Mouse (Mus musculus): Measurements from ENCODE around the gene Cutal.

Gene Cutal

GRCm38 (mm10) chr2:34938269-34939208 is 64.3 kb downstream of the Cutal start:
- TF ChIP-seq GATA4 (IDR thresholded peaks at IDR 0.05; ENCODE audit: insufficient replicate concordance, low read length), result no peak

DNA sequence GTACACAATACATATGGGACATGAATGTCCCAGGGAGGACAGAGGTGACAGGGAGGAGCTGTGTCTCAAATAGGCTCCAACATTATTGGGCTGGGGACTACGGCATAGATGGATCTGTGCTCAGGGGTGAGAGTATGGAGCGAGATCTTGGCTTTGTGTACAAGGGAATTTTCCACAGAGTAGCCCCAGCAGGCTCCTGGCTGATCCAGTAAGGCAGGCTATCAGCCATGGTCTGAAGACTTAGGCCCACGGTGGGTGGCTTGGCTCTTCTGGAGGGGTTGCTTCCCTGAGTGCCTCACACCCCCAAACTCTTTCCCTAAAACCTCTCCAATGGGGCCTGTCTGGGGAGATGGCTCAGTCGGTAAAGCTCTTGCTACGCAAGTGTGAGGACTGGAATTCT is 66.0 kb downstream of the Cutal start:
- TF ChIP-seq GATA4 (IDR thresholded peaks at IDR 0.05; ENCODE audit: insufficient replicate concordance, low read length), result no peak

- no peak for TF ChIP-seq GATA4 (IDR thresholded peaks at IDR 0.05; ENCODE audit: insufficient replicate concordance, low read length)
These were observed 67.0 kb downstream of the Cutal start for GRCm38 (mm10) chr2:34941061-34941675.
